In the genomic region with DNA sequence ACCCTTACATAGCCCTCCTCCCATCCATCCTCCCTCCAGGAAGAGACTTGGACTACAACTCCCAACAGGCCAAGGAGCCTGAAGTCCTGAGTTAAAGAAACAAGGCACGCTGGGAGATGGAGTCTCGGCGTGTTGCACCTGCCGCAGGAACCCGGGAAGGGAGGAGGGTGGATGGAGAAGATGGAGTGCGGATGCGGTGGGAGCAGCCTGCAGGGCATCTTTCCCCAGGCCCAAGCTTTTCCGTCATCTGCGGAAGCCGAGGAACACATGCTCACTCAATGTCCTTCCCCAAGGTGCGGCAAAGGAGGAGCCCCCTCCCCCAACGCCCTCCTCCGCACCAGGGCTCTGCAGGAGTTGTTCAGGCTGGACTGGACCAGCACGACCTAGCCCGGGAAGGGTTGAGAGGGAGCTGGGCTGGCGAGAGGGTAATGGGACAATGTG, we compare ENCODE assay signal across 9 mouse cellular contexts. TPM values are rescaled to one million over a fixed set of nuclear protein-coding genes. Genes with fewer than 3 reads are reported as not detected.
A peak's percentile ranks its signal among the peaks of the same experiment; 100 is the strongest.
DNase-seq lines count a peak whose midpoint lies in the region; ATAC-seq lines count a peak whose summit lies in the region.
"Had no signal": no experiment of that assay in that cellular context is flagged by ENCODE, and none has a peak within 500 bp of the region (broad histone marks: within the 10 kb centered on the region; RNA-seq: fewer than 3 reads in every experiment).

No protein-coding gene starts in this region.

- peaks cover 13% of the 10 kb centered on the region for H3K36me3 ChIP-seq in hindbrain, embryonic 12.5 days
- H3K36me3 ChIP-seq in stomach, embryonic 14.5 days (ENCODE audit: control insufficient read depth, insufficient read depth, low read length), result no peaks in the 10 kb centered on the region

- H3K4me2 ChIP-seq in hindbrain, embryonic 12.5 days (replicated peaks), result peak overlapping the region; percentile 74
- peak overlapping the region; percentile 41 for H3K4me2 ChIP-seq in stomach, embryonic 14.5 days (replicated peaks; ENCODE audit: low read depth, low read length)

- peak overlapping the region; percentile 31 for H3K4me3 ChIP-seq in hindbrain, embryonic 12.5 days
- peak overlapping the region; percentile 18 for H3K4me3 ChIP-seq in stomach, embryonic 14.5 days (ENCODE audit: low read depth, low read length)

- H3K27me3 ChIP-seq in hindbrain, embryonic 12.5 days, result peaks cover 47% of the 10 kb centered on the region
- peaks cover 32% of the 10 kb centered on the region for H3K27me3 ChIP-seq in stomach, embryonic 14.5 days (ENCODE audit: control insufficient read depth, insufficient read depth, low read length)

- peak; percentile 54 for DNase-seq in A20 (ENCODE audit: low read depth, low spot score)
- peak; percentile 78 for DNase-seq in ES-CJ7 (ENCODE audit: low read depth, low spot score)
- DNase-seq in embryo, embryonic 11 days, result peak; percentile 80
- DNase-seq in layer of hippocampus, postnatal 14 days (ENCODE audit: low spot score in 2 of 2), result peak; percentile 41 to 57

- peaks cover 40% of the 10 kb centered on the region for H3K4me1 ChIP-seq in hindbrain, embryonic 12.5 days
- no peaks in the 10 kb centered on the region for H3K4me1 ChIP-seq in stomach, embryonic 14.5 days (ENCODE audit: control insufficient read depth, insufficient read depth, low read length)

- ATAC-seq in hindbrain, embryonic 12.5 days (ENCODE audit: low FRiP score), result peak; percentile 56
- 0 out of 2 replicates have a peak, but pooled peaks have one; percentile 14 for ATAC-seq in megakaryocyte progenitor cell, adult 5-6 weeks (replicated peaks; ENCODE audit: poor library complexity)
- peak; percentile 38; the same call in 1 of the 2 replicates for ATAC-seq in stomach, embryonic 14.5 days (ENCODE audit: insufficient number of reproducible peaks, insufficient read depth, low FRiP score, low read depth)
- ATAC-seq in granulocyte monocyte progenitor cell, adult 5-6 weeks (replicated peaks; ENCODE audit: poor library complexity, severe bottlenecking), result no peak

- no peaks in the 10 kb centered on the region for H3K9me3 ChIP-seq in hindbrain, embryonic 12.5 days (replicated peaks)
- no peaks in the 10 kb centered on the region for H3K9me3 ChIP-seq in stomach, embryonic 14.5 days (ENCODE audit: control insufficient read depth, low read depth, low read length)

- WGBS in hindbrain, embryonic 12.5 days, result under 1% methylated on average over 16 of the region's 16 CpGs
- under 1% methylated on average over 16 of the region's 16 CpGs for WGBS in stomach, embryonic 14.5 days

- H3K27ac ChIP-seq in hindbrain, embryonic 12.5 days, result no peak overlapping the region
- H3K27ac ChIP-seq in stomach, embryonic 14.5 days (ENCODE audit: low read length), result no peak overlapping the region

- H3K9ac ChIP-seq in hindbrain, embryonic 12.5 days, result peak overlapping the region; percentile 55
- H3K9ac ChIP-seq in stomach, embryonic 14.5 days (replicated peaks; ENCODE audit: low read depth, low read length), result no peak overlapping the region

RNA-seq across cellular contexts. Expression of gene Ttbk1, which starts 3.9 kb away (rescaled TPM):
- polyA plus RNA-seq in hindbrain, embryonic 12.5 days (2016; fragmentation: Nextera tagmentation; extraction: Ambion mirVana), result 5.3 and 6.6 TPM in 2 replicates
- total RNA-seq in layer of hippocampus, postnatal 14 days (2021), result 100 to 1,000 TPM; 123 to 125 TPM
- 0.02 TPM in 1 of 2 replicates, not detected in the other for total RNA-seq in megakaryocyte progenitor cell, adult 5-6 weeks (2015)
- total RNA-seq in megakaryocyte progenitor cell, adult 5-6 weeks (2017), result 0.14 TPM in 1 of 2 replicates, not detected in the other
- polyA plus RNA-seq in stomach, embryonic 14.5 days (2014; fragmentation: Nextera tagmentation; extraction: Ambion mirVana), result 0.25 and 0.27 TPM in 2 replicates
- 0.09 TPM in 1 of 2 replicates, not detected in the other for total RNA-seq in granulocyte monocyte progenitor cell, adult 5-6 weeks (2014; fragmentation: Nextera tagmentation)
- total RNA-seq in granulocyte monocyte progenitor cell, adult 5-6 weeks (2017), result not detected in 2 replicates

RNA-seq across cellular contexts. Expression of gene Dnph1, which starts 12.9 kb away (rescaled TPM):
- polyA plus RNA-seq in hindbrain, embryonic 12.5 days (2016; fragmentation: Nextera tagmentation; extraction: Ambion mirVana), result 35.3 and 35.5 TPM in 2 replicates
- 1 to 10 TPM; 5.7 TPM for total RNA-seq in layer of hippocampus, postnatal 14 days (2021)
- 41.5 and 45.7 TPM in 2 replicates for total RNA-seq in megakaryocyte progenitor cell, adult 5-6 weeks (2015)
- 20.2 and 26.3 TPM in 2 replicates for total RNA-seq in megakaryocyte progenitor cell, adult 5-6 weeks (2017)
- 56.3 and 65.5 TPM in 2 replicates for polyA plus RNA-seq in stomach, embryonic 14.5 days (2014; fragmentation: Nextera tagmentation; extraction: Ambion mirVana)
- 33.1 and 50.1 TPM in 2 replicates for total RNA-seq in granulocyte monocyte progenitor cell, adult 5-6 weeks (2014; fragmentation: Nextera tagmentation)
- 18.8 and 25.8 TPM in 2 replicates for total RNA-seq in granulocyte monocyte progenitor cell, adult 5-6 weeks (2017)

RNA-seq across cellular contexts. Expression of gene Slc22a7, which starts 45.3 kb away (rescaled TPM):
- polyA plus RNA-seq in hindbrain, embryonic 12.5 days (2016; fragmentation: Nextera tagmentation; extraction: Ambion mirVana), result not detected in 2 replicates
- under 1 TPM; 0.19 to 0.39 TPM for total RNA-seq in layer of hippocampus, postnatal 14 days (2021)
- total RNA-seq in megakaryocyte progenitor cell, adult 5-6 weeks (2015), result not detected in 2 replicates
- not detected in 2 replicates for total RNA-seq in megakaryocyte progenitor cell, adult 5-6 weeks (2017)
- not detected in 2 replicates for polyA plus RNA-seq in stomach, embryonic 14.5 days (2014; fragmentation: Nextera tagmentation; extraction: Ambion mirVana)
- total RNA-seq in granulocyte monocyte progenitor cell, adult 5-6 weeks (2014; fragmentation: Nextera tagmentation), result not detected in 2 replicates
- total RNA-seq in granulocyte monocyte progenitor cell, adult 5-6 weeks (2017), result not detected in 2 replicates
- polyA plus RNA-seq: gonadal fat pad, adult 2 months had no signal

RNA-seq across cellular contexts. Expression of gene Crip3, which starts 54.9 kb away (rescaled TPM):
- polyA plus RNA-seq in hindbrain, embryonic 12.5 days (2016; fragmentation: Nextera tagmentation; extraction: Ambion mirVana), result 0.57 and 0.95 TPM in 2 replicates
- total RNA-seq in layer of hippocampus, postnatal 14 days (2021), result 1 to 10 TPM; 2.8 to 4.1 TPM
- total RNA-seq in megakaryocyte progenitor cell, adult 5-6 weeks (2015), result not detected in 2 replicates
- not detected in 2 replicates for total RNA-seq in megakaryocyte progenitor cell, adult 5-6 weeks (2017)
- 1.3 and 1.7 TPM in 2 replicates for polyA plus RNA-seq in stomach, embryonic 14.5 days (2014; fragmentation: Nextera tagmentation; extraction: Ambion mirVana)
- not detected in 2 replicates for total RNA-seq in granulocyte monocyte progenitor cell, adult 5-6 weeks (2014; fragmentation: Nextera tagmentation)
- total RNA-seq in granulocyte monocyte progenitor cell, adult 5-6 weeks (2017), result not detected in 2 replicates

Comparison
In these comparisons a context has a peak if more than half of its experiments do, and no peak if none do; other contexts are left out.
1. RNA of gene Ttbk1, which starts 3.9 kb away (total RNA-seq): 123 to 125 TPM in layer of hippocampus, postnatal 14 days; 0.02 to 0.14 TPM in megakaryocyte progenitor cell, adult 5-6 weeks and 0.09 TPM in granulocyte monocyte progenitor cell, adult 5-6 weeks; every median in the first group is over 100 times any median in the second.
2. Peak in every context shown above with its lines, with median percentiles within 50 percentile points of each other: DNase-seq.